Mouse (Mus musculus): Measurements from ENCODE around the gene Kdm1a. TPM values are rescaled to one million over a fixed set of nuclear protein-coding genes. Genes with fewer than 3 reads are reported as not detected.

The Kdm1a gene
- polyA plus RNA-seq, 1 experiment from 2014 or later, result 30.5 TPM

DNA sequence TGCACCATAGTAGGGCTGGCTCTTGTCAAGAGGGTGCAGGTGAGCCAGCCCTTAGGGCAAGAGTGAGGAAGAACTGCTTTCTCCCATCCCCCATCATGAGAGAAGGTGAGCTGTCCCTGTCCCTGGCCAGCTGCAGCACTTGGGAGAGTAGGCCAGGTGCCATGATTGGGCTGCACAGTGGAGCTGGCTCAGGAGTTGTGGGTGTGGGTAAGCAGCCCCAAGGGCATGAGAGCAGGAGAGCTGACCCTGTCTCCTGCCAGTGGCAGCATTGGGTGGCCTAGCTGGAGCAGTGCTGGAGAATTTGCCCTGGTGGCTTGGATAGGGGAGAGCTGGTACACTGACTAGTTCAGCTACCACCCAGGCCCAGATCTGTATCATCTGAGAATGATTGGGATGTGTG is 89.6 kb downstream of the Kdm1a start:
- H3K27me3 ChIP-seq (ENCODE audit: insufficient read depth, low read length), result no peaks in the 10 kb centered on the region
- peak; percentile 27; the same call in 1 of the 2 replicates for ATAC-seq (ENCODE audit: low FRiP score, low TSS enrichment)
- H3K27ac ChIP-seq (ENCODE audit: low read length), result no peak overlapping the region
- no peak overlapping the region for H3K9ac ChIP-seq (replicated peaks; ENCODE audit: low read length)
- H3K9me3 ChIP-seq (ENCODE audit: low read length), result no peaks in the 10 kb centered on the region
- peaks cover 22% of the 10 kb centered on the region for H3K4me1 ChIP-seq (ENCODE audit: insufficient read depth, low read length)
- no peak overlapping the region for H3K4me2 ChIP-seq (replicated peaks; ENCODE audit: low read depth, low read length)
- H3K36me3 ChIP-seq (ENCODE audit: insufficient read depth, low read length), result no peaks in the 10 kb centered on the region
- H3K4me3 ChIP-seq (ENCODE audit: low read length), result no peak overlapping the region

- Histone ChIP-seq H3K36me3 (ENCODE audit: insufficient read depth, low read length) (no peaks in the 10 kb centered on the region), H3K4me2 (replicated peaks; ENCODE audit: low read depth, low read length) (no peak overlapping the region), H3K9ac (replicated peaks; ENCODE audit: low read length) (no peak overlapping the region), H3K27me3 (ENCODE audit: insufficient read depth, low read length) (no peaks in the 10 kb centered on the region), H3K9me3 (ENCODE audit: low read length) (no peaks in the 10 kb centered on the region), H3K27ac (ENCODE audit: low read length) (no peak overlapping the region), H3K4me1 (ENCODE audit: insufficient read depth, low read length) (peaks cover 22% of the 10 kb centered on the region), H3K4me3 (ENCODE audit: low read length) (no peak overlapping the region)
- 44% methylated on average over 4 of the region's 4 CpGs for WGBS
- ATAC-seq (ENCODE audit: low FRiP score, low TSS enrichment), result no peak
Observed at GRCm38 (mm10) chr4:136511708-136512107, 90.8 kb downstream of the Kdm1a start.

- no peaks in the 10 kb centered on the region for H3K36me3 ChIP-seq (ENCODE audit: insufficient read depth, low read length)
- no peak overlapping the region for H3K9ac ChIP-seq (replicated peaks; ENCODE audit: low read length)
- 80% methylated on average over 1 of the region's 1 CpGs for WGBS
- no peak for ATAC-seq (ENCODE audit: low FRiP score, low TSS enrichment)
- H3K4me3 ChIP-seq (ENCODE audit: low read length), result no peak overlapping the region
- H3K4me1 ChIP-seq (ENCODE audit: insufficient read depth, low read length), result peaks cover 20% of the 10 kb centered on the region
- no peak overlapping the region for H3K4me2 ChIP-seq (replicated peaks; ENCODE audit: low read depth, low read length)
- H3K27ac ChIP-seq (ENCODE audit: low read length), result no peak overlapping the region
- no peaks in the 10 kb centered on the region for H3K27me3 ChIP-seq (ENCODE audit: insufficient read depth, low read length)
- no peaks in the 10 kb centered on the region for H3K9me3 ChIP-seq (ENCODE audit: low read length)
Observed at GRCm38 (mm10) chr4:136509857-136510256, 92.7 kb downstream of the Kdm1a start.

DNA sequence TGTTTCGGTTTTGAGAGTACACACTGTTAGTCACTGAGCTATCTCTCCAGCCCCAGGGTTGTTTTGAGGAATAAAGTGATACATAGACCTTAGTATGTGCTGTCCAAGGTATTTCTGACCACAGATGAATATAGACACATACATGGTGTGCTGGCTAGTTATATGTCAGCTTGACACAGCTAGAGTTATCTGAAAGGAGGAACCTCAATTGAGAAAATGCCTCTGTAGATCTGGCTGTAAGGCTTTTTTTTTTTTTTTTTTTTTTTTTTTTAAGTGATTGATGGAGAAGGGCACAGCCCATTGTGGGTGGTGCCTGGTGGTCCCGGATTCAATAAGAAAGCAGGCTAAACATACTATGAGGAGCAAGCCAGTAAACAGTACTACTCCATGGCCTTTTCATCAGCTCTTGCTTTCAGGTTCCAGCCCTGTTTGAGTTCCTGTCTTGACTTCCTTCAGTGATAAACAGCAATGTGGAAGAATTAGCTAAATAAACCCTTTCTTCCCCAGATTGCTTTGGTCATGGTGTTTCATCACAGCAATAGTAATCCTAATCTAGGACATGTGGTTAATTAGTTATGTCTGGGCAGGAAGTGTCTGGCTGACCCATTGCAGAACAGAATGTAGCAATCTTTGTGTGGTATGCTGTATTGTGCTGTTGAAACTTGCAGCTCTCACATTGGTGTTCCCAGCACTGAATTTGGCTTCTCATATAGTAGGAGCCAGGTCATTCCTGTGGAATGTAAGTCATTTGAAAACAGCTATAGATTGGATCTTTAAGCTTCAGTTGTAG is 96.9 kb downstream of the Kdm1a start:
- H3K27ac ChIP-seq (ENCODE audit: low read length), result no peak overlapping the region
- no peaks in the 10 kb centered on the region for H3K27me3 ChIP-seq (ENCODE audit: insufficient read depth, low read length)
- WGBS, result 56% methylated on average over 2 of the region's 2 CpGs
- H3K36me3 ChIP-seq (ENCODE audit: insufficient read depth, low read length), result no peaks in the 10 kb centered on the region
- H3K4me1 ChIP-seq (ENCODE audit: insufficient read depth, low read length), result peaks cover 6% of the 10 kb centered on the region; the same call in 1 of the 2 replicates
- H3K9ac ChIP-seq (replicated peaks; ENCODE audit: low read length), result no peak overlapping the region
- H3K4me3 ChIP-seq (ENCODE audit: low read length), result no peak overlapping the region
- no peaks in the 10 kb centered on the region for H3K9me3 ChIP-seq (ENCODE audit: low read length)
- H3K4me2 ChIP-seq (replicated peaks; ENCODE audit: low read depth, low read length), result no peak overlapping the region
- no peak for ATAC-seq (ENCODE audit: low FRiP score, low TSS enrichment)

Small RNA genes lying within 50 kb of the gene (microRNA-seq; reads per million reads assigned to microRNA genes)
- not detected for gene Gm22180

Other genes with a start within 250 kb of the Kdm1a start
- gene Htr1d, start 179.2 kb downstream of the Kdm1a start, polyA plus RNA-seq (2015; fragmentation: Nextera tagmentation; extraction: Ambion mirVana), result 0.44 and 0.72 TPM in 2 replicates
- 0.35 and 0.46 TPM in 2 replicates for gene 6030445D17Rik, start 140.5 kb downstream of the Kdm1a start, polyA plus RNA-seq (2015; fragmentation: Nextera tagmentation; extraction: Ambion mirVana)
- 131 and 152 TPM in 2 replicates for gene Luzp1, start 133.0 kb downstream of the Kdm1a start, polyA plus RNA-seq (2015; fragmentation: Nextera tagmentation; extraction: Ambion mirVana)
- not detected in 2 replicates for gene Tex46, start 7.7 kb upstream of the Kdm1a start, polyA plus RNA-seq (2015; fragmentation: Nextera tagmentation; extraction: Ambion mirVana)
- gene Lactbl1, start 19.9 kb upstream of the Kdm1a start, polyA plus RNA-seq (2015; fragmentation: Nextera tagmentation; extraction: Ambion mirVana), result not detected in 2 replicates
- 3.4 and 3.6 TPM in 2 replicates for gene Ephb2, start 233.3 kb upstream of the Kdm1a start, polyA plus RNA-seq (2015; fragmentation: Nextera tagmentation; extraction: Ambion mirVana)